In genomic region chr8:10994390-10994954, GRCm38 (mm10) we compare ENCODE assay signal across 19 mouse cellular contexts. TPM values are rescaled to one million over a fixed set of nuclear protein-coding genes. Genes with fewer than 3 reads are reported as not detected.
DNase-seq lines count a peak whose midpoint lies in the region; ATAC-seq and TF ChIP-seq lines count a peak whose summit lies in the region.
"Had no signal": no experiment of that assay in that cellular context is flagged by ENCODE, and none has a peak within 500 bp of the region (broad histone marks: within the 10 kb centered on the region; RNA-seq: fewer than 3 reads in every experiment).

No protein-coding gene starts in this region.

- H3K4me2 ChIP-seq in liver, embryonic 12.5 days: peak overlapping the region; percentile 66
- no peak overlapping the region for H3K4me2 ChIP-seq in liver, postnatal 0 days (ENCODE audit: low read depth, low read length)
- H3K4me2 ChIP-seq in embryonic facial prominence, embryonic 15.5 days (replicated peaks): no peak overlapping the region
- H3K4me2 ChIP-seq in stomach, embryonic 14.5 days (replicated peaks; ENCODE audit: low read depth, low read length): 0 out of 2 replicates have a peak overlapping the region, but pooled peaks have one; percentile 7
- H3K4me2 ChIP-seq: heart, embryonic 15.5 days; lung, embryonic 14.5 days had no signal

- DNase-seq in adrenal gland, postnatal 14 days: peak; percentile 26
- DNase-seq in adrenal gland, adult 8-10 months: no peak
- no peak for DNase-seq in liver, postnatal 0 days
- no peak for DNase-seq in frontal cortex, postnatal 36 days (ENCODE audit: low spot score in 2 of 2)
- DNase-seq in urinary bladder, postnatal 14 days (ENCODE audit: low spot score): no peak
- DNase-seq: adrenal gland, postnatal 10 days; cerebellum, adult 8-10 months; forebrain, postnatal 0 days; gastrocnemius, postnatal 14 days; kidney, adult 11 months; kidney, postnatal 36 days; left cerebral cortex, postnatal 4 days; lung, embryonic 14.5 days; thymus, postnatal 25 days had no signal

- WGBS in liver, embryonic 12.5 days (ENCODE audit: insufficient replicate concordance): 81% methylated on average over 6 of the region's 6 CpGs
- WGBS in liver, postnatal 0 days (ENCODE audit: insufficient replicate concordance): 88% methylated on average over 6 of the region's 6 CpGs
- 85% methylated on average over 6 of the region's 6 CpGs for WGBS in embryonic facial prominence, embryonic 15.5 days
- 80% methylated on average over 6 of the region's 6 CpGs for WGBS in stomach, embryonic 14.5 days

- H3K27ac ChIP-seq in liver, embryonic 12.5 days: peak overlapping the region; percentile 87; the same call in 1 of the 2 replicates
- H3K27ac ChIP-seq in liver, postnatal 0 days (ENCODE audit: low read depth): no peak overlapping the region
- peak overlapping the region; percentile 34; the same call in 1 of the 2 replicates for H3K27ac ChIP-seq in embryonic facial prominence, embryonic 15.5 days (replicated peaks)
- peak overlapping the region; percentile 63 for H3K27ac ChIP-seq in stomach, embryonic 14.5 days (ENCODE audit: low read length)

- H3K36me3 ChIP-seq in liver, embryonic 12.5 days: peaks cover 76% of the 10 kb centered on the region
- peaks cover 41% of the 10 kb centered on the region for H3K36me3 ChIP-seq in liver, postnatal 0 days (replicated peaks; ENCODE audit: insufficient read depth, low read length)
- no peaks in the 10 kb centered on the region for H3K36me3 ChIP-seq in embryonic facial prominence, embryonic 15.5 days
- H3K36me3 ChIP-seq in stomach, embryonic 14.5 days (ENCODE audit: control insufficient read depth, insufficient read depth, low read length): no peaks in the 10 kb centered on the region
- H3K36me3 ChIP-seq: heart, embryonic 15.5 days had no signal

- peaks cover 95% of the 10 kb centered on the region for H3K4me1 ChIP-seq in liver, embryonic 12.5 days
- H3K4me1 ChIP-seq in liver, postnatal 0 days (ENCODE audit: insufficient read depth): peaks cover 58% of the 10 kb centered on the region
- peaks cover 55% of the 10 kb centered on the region for H3K4me1 ChIP-seq in embryonic facial prominence, embryonic 15.5 days
- H3K4me1 ChIP-seq in stomach, embryonic 14.5 days (ENCODE audit: control insufficient read depth, insufficient read depth, low read length): peaks cover 37% of the 10 kb centered on the region

- no peak for TF ChIP-seq CTCF in liver, postnatal 0 days (IDR thresholded peaks at IDR 0.05; ENCODE audit: low read depth)

- H3K9me3 ChIP-seq in liver, embryonic 12.5 days (replicated peaks): no peaks in the 10 kb centered on the region
- H3K9me3 ChIP-seq in liver, postnatal 0 days (ENCODE audit: low read length): no peaks in the 10 kb centered on the region
- no peaks in the 10 kb centered on the region for H3K9me3 ChIP-seq in embryonic facial prominence, embryonic 15.5 days (replicated peaks)
- H3K9me3 ChIP-seq in stomach, embryonic 14.5 days (ENCODE audit: control insufficient read depth, low read depth, low read length): no peaks in the 10 kb centered on the region
- H3K9me3 ChIP-seq: heart, embryonic 15.5 days had no signal

- H3K27me3 ChIP-seq in liver, embryonic 12.5 days (replicated peaks): no peaks in the 10 kb centered on the region
- no peaks in the 10 kb centered on the region for H3K27me3 ChIP-seq in liver, postnatal 0 days (ENCODE audit: insufficient read depth, low read length)
- H3K27me3 ChIP-seq in embryonic facial prominence, embryonic 15.5 days: no peaks in the 10 kb centered on the region
- no peaks in the 10 kb centered on the region for H3K27me3 ChIP-seq in stomach, embryonic 14.5 days (ENCODE audit: control insufficient read depth, insufficient read depth, low read length)
- H3K27me3 ChIP-seq: heart, embryonic 15.5 days had no signal

- no peak for TF ChIP-seq EP300 in liver, postnatal 0 days (IDR thresholded peaks at IDR 0.05; ENCODE audit: low read depth)

- no peak for ATAC-seq in liver, embryonic 12.5 days
- ATAC-seq in liver, postnatal 0 days: no peak
- ATAC-seq in embryonic facial prominence, embryonic 15.5 days (ENCODE audit: insufficient number of reproducible peaks, low FRiP score, low TSS enrichment, low read depth): no peak
- no peak for ATAC-seq in stomach, embryonic 14.5 days (ENCODE audit: insufficient number of reproducible peaks, insufficient read depth, low FRiP score, low read depth)
- ATAC-seq: forebrain, postnatal 0 days had no signal

- no peak overlapping the region for H3K4me3 ChIP-seq in liver, embryonic 12.5 days
- no peak overlapping the region for H3K4me3 ChIP-seq in liver, postnatal 0 days (ENCODE audit: low read depth, low read length)
- H3K4me3 ChIP-seq in embryonic facial prominence, embryonic 15.5 days (replicated peaks): no peak overlapping the region
- H3K4me3 ChIP-seq in stomach, embryonic 14.5 days (ENCODE audit: low read depth, low read length): no peak overlapping the region
- H3K4me3 ChIP-seq: erythroblast, embryonic 14.5 days; heart, embryonic 15.5 days had no signal

- peak overlapping the region; percentile 8; the same call in 1 of the 2 replicates for H3K9ac ChIP-seq in liver, embryonic 12.5 days
- no peak overlapping the region for H3K9ac ChIP-seq in liver, postnatal 0 days (replicated peaks)
- no peak overlapping the region for H3K9ac ChIP-seq in embryonic facial prominence, embryonic 15.5 days
- no peak overlapping the region for H3K9ac ChIP-seq in stomach, embryonic 14.5 days (replicated peaks; ENCODE audit: low read depth, low read length)
- H3K9ac ChIP-seq: forebrain, postnatal 0 days; lung, embryonic 14.5 days had no signal

RNA-seq across cellular contexts. Expression of gene Irs2, which starts 13.8 kb away (rescaled TPM):
- 28.2 and 49.7 TPM in 2 replicates for total RNA-seq in adrenal gland, postnatal 14 days (2021)
- total RNA-seq in adrenal gland, adult 8-10 months (2022): 10 to 100 TPM; 18.6 to 28.6 (median 20.4) TPM
- 9.6 and 10.4 TPM in 2 replicates for polyA plus RNA-seq in liver, embryonic 12.5 days (2016; fragmentation: Nextera tagmentation; extraction: Ambion mirVana)
- polyA plus RNA-seq in liver, postnatal 0 days (2015; fragmentation: Nextera tagmentation; extraction: Ambion mirVana): 4.4 and 5.7 TPM in 2 replicates
- polyA plus RNA-seq in embryonic facial prominence, embryonic 15.5 days (2015; fragmentation: Nextera tagmentation; extraction: Ambion mirVana): 7.4 and 7.9 TPM in 2 replicates
- polyA plus RNA-seq in stomach, embryonic 14.5 days (2014; fragmentation: Nextera tagmentation; extraction: Ambion mirVana): 4.6 and 5.0 TPM in 2 replicates

Comparison
In these comparisons a context has a peak if more than half of its experiments do, and no peak if none do; other contexts are left out.
1. H3K4me2 ChIP-seq: peak in liver, embryonic 12.5 days (single experiment) and stomach, embryonic 14.5 days (single experiment); none in liver, postnatal 0 days (single experiment) and embryonic facial prominence, embryonic 15.5 days (single experiment).